Mouse (Mus musculus): ENCODE results near the gene Scrn3.
A peak's percentile ranks its signal among the peaks of the same experiment; 100 is the strongest.

Gene Scrn3

DNA sequence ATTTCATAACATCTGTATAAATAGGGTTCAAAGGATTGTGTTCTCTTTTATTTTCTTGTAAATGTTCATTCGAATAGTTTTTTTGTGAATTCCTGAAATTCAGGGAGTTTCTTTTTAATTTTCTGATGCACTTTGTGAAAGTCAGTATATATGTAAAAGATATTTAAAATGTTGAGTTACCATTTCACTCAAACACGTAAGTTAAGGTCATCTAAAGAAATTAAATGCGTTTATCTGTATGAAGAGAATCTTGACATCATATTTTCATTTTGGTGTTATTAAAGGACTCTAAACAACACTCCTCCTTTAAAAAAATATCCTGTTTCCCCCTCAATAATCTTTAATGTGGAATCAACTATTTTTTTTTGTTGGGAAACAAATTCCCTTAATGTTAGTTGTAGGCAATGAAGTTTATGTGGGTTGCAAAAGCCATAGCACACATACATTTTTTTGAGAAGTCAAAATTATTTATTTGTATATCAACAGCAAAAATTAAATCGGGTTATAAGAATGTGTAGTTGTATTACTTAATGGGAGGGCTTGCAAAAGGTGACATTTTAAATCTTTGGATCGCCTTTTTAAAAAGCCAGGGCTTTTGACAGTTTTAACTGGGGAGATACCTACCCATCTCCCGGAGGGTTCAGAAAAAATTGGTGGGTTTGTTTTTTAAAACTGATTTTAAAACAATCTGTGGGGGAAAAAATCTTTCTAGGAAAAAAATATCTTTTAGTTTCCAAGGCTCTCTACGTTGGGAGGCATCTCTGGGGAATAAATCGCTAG lies 37.0 kb upstream of the Scrn3 start:
- DNase-seq (ENCODE audit: low spot score), result no peak

DNA sequence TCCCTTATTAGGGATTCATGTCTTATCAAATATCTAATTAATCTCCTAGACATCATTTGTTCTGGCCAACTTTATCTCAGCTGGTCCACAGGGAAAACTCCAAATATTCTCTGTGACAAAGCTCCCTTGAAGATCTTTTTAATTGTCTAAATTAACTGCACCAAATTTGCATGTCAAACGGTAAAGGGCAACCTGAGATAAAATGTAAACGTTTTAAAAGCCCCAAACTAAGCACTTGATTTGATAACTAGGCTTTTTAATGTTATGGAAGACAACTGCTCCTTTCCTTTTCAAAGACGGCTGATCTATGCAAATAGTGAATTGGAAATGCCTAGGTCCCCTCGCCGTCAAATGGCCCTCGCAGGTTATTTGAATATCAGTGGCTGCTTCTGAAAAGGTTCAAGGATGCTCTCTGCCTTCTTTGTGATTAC lies 36.2 kb upstream of the Scrn3 start:
- DNase-seq (ENCODE audit: low spot score), result no peak

DNA sequence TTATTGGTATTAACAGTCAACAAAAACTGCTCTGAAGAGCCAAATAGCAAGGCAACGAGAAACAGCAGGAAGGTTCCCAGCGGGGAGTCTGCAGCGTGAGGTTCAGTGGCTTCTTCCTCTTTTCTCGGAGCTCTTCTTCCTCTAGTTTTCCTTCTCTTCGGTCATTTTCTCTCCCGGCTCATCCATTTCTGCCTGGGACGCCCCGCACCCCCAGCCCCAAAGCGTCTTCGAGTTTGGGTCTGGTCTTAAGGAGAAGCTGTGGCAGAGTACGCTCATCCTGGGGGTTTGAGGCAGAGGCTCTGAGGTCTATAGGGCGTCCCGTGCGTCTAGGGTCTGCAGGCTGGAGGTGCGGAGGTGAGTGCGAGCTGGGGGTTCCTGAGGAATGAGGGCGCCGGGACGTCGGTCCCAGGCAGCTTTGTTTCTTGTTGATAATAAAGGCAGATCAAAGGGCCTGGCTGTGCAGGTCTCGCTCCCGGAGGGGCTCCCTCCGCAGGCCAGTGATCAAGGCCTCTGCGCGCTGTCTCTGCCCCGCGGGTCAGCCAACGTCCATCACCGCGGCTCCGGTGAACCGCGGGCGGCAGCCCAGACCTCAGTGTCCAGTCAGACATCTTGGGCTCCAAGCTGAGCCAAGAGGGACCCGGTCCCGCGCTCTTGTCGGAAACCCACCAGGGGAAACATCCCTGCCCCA lies 35.2 kb upstream of the Scrn3 start:
- no peak for DNase-seq (ENCODE audit: low spot score)

DNA sequence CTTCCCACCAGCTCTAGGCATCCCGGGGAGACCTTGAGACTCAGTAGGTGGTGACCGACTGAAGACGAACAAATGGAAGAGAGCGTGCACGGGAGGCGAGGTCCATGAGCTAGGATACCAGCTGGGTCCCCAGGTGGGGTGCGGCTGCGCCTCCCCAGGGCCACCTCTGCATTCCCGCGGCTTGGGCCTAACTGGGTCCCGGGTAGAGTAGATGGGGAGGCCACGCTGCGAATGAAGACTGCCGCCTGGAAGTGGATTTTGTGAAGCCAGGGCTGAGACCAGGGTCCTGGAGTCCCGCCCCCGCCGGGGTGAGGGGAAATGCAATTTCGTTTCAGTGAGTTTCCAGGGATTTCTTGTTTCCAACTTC lies 34.7 kb upstream of the Scrn3 start:
- no peak for DNase-seq (ENCODE audit: low spot score)

DNA sequence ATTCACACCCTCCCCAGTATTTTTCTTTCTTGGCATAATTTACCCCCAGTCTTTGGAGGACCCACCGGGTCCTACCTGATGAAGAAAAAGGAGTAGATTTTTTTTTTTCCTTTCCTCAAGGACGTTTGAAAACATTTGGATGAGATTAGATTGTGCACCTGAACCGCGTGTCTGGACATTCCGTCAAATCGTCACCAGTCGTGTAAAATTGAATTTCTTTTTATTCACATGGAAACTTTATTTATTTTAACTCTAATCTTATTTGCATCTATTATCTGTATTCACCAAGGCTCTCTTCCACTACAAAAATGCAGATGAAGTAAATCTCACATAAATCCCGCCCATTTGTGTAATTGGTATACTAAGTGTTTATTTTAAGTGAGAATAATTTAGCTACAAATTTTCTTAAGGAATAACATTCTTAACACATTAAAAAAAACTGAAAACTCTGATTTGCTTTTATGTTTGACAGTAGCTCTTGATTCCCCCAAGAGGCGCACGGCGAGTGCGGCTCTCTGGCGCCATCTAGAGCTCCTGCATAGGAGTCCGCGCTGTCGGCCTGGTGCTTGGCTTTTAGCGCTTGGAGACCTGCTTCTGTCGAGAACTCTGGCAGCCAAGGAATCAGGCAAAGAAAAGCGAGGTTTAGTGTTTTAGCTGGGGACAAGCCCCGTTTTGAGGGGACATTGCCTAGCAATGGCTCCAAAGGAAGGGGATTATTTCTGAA lies 34.1 kb upstream of the Scrn3 start:
- DNase-seq (ENCODE audit: low spot score), result peak; percentile 84

DNA sequence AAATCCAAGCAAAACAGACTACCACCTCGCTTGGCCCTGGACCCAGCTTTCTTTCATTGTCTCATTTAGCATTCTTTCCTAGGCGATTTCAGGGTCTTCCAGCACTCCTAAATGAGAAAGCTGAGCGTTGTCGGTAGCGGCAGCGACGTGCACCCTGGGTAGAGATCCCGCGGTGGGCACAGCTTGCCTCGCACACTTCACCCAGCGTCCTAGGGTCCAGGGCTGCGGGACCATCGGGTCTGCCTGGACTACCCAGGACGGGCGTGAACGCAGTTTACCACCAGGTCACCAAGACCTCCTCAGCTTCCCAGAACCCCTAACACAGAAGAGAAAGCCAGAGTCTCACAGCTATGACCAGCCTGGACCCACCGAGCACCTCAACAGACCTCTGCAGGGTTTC lies 33.5 kb upstream of the Scrn3 start:
- no peak for DNase-seq (ENCODE audit: low spot score)

DNA sequence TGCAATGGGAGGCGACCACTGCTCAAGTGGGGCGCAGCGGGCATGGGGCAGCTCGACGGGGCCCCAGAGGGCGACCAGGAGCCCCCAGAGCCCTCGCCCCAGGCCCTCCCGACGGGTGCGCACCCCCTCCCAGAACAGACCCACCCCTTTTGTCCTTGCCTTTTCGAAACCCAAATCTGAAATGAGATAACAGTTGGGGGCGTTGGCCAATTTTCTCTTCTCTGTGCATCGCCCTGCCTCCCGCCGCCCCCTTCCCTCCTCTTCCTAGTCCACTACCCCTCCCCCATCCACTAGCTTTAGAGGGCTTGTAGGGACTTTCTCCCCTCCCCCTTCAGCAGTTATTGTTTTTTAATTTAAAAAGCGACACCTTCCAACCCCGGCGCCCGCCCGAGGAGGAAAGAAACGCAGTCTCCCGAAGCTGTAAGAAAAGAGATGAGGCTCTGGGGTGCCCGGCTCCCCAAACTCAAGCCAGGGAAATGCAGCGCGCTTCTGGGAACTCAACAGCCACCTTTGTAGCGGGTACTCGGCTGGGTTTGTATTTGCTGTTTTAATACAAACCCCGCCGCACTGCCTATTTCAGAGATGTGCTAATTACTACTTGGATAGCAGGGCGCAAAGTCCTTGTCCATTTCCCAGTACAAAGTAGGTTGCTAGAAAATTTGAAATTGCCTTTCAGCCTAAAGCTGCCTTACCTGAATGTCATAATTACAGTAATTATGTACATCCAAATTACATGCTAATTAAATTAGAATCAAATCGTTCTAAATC lies 32.9 kb upstream of the Scrn3 start:
- DNase-seq (ENCODE audit: low spot score), result no peak

DNA sequence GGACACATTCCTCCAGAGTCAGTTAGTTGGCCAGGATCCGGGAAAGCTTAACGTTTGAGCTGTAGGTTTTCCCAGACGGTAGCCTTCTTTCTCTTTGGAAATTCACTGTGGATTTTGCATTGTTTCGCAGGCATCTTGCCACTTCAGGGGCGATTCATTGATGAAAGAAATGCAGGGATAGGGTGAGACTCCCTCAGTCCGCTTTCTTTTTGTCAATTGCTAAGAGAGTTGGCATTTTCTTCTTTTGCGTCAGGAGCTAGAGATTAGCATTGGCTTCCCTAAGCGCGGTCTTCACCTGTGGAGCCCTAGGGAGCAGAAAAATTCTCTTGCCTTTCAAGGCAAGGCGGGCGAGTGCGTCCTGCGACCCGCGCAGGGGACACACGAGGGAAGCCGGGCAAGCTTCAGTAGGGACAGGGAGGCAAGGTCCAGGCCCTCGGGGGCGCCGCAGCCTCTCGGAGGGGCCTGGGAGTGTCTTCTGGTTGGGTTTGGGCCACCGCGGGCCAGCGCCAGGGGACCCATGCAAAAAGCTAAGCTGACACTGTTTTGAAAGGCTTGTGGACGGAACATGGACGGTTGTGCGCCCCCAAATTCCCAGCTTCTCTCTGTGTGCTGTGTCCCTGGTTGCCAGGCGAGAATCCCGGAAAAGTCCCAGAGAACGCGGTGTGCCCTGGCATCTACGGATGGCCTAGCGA lies 31.9 kb upstream of the Scrn3 start:
- no peak for DNase-seq (ENCODE audit: low spot score)

DNA sequence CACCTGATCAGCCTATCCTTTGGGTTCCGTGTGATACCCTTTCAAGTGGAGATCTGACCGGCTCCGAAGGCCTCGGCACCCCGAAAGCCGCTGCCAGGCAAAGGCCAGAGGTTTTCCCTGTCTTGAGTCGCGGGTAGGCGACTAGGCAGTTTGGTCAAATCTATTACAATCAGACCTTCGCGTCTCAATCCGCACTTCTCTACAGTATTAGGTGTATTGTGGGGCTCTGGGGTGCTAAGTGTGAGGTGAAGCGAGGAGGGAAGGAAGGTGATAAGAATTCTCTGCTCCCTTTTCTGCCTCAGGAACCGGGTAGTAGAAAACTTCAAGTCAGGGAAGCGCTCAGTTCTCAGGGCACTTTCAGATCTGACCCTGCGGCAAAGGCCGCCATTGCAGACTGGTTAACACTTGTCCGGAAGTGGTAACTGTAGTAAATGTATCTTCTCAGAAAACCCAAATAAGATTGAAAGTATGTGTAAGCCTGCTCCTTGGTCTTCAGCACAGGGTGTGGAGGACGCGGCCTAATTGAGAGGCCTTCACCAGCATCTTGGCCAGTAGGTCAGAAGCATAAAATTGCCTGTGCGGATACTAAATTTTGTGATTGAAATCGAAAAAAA lies 31.2 kb upstream of the Scrn3 start:
- no peak for DNase-seq (ENCODE audit: low spot score)

DNA sequence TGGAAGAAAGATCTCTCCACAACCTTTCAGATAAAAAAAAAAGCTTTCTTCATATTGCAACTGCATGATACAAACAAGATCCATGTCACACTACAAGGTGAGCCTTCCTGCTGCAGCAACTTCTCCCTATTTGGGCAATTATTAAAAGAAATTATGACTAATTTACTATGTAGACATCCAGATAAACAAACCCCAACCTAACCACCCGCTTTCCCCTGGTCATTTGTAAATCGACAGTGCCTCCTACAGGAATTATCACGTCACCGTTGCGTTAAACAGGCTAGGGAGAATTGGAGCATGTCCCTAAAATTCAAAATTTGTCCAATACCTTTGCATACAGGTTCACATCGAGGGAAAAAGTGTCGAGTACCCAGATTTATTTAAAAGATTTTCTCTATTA lies 30.7 kb upstream of the Scrn3 start:
- no peak for DNase-seq (ENCODE audit: low spot score)

DNA sequence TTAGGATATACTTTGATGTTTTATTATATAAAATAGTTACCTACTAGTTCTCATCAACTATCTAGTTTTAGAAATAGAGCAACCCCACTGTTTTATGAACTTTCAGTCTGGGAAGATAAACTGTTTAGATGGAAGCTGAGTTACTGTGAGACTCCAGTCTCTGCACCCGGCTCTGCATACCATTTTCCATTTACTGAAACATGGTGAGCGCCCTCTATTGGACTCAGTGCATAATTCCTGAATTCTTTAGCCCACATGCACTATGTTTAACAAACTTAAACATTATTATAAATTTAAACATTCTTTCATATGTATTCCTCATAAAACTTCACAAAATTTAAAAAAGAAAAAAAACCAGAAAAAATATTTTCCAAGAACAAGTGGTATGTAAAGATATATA lies 26.8 kb upstream of the Scrn3 start:
- no peak for DNase-seq (ENCODE audit: low spot score)

DNA sequence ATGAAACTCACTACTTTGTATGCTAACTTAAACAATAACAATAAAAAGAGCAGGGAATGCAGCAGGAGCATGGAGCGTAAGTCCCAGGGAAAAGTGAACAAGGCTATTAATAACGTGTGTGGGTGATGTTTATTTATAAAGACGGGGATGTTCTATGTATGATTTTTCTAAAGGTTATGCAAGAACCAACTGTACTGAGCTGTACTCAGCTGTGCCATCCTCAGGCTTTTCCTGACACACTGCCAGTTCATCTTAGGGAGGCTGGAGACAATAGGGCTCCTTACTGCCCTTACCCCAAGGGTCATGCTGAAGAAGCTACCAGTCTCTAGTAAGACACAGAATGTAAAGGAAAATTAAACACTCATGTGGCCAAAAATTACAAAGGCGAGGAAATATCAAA lies 21.3 kb upstream of the Scrn3 start:
- no peak for DNase-seq (ENCODE audit: low spot score)

DNA sequence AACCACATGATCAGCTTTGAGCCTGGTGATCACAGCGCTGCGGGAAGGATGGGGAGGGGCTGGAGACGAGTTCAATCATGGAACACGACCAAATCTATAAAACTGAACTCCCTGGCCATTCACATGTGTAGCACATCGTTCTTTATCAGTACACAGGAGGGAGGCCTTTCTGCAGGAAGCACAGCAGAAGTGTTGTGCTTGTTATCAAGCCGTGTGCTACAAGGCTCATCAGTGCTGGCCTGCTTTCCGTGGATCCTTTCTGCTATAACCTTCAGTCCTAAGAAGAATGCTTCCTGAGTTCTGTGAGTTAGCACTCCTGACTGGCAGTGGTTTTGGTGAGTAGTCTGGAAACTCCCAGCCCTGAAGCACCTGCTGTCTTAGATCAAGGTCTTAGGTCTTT lies 17.4 kb upstream of the Scrn3 start:
- DNase-seq (ENCODE audit: low spot score), result no peak

DNA sequence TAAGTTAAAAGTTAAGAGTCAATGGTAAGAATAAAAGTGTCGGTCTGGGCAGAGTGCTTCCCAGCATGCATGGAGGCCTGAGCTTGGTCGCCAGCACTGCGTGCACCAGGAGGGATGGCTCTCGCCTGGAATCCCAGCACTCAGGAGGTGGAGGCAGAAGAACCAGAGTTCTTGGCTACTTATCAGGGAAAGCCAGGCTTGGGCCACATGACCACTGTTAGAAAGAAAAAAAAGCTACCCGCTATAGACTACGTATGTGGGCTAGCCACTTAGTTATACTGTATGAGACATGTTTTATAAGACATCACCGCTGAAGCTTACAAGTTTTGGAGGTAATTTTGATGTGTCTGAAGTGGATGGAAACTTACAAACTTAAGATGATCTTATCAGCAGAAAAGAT lies 14.2 kb upstream of the Scrn3 start:
- no peak for DNase-seq (ENCODE audit: low spot score)

DNA sequence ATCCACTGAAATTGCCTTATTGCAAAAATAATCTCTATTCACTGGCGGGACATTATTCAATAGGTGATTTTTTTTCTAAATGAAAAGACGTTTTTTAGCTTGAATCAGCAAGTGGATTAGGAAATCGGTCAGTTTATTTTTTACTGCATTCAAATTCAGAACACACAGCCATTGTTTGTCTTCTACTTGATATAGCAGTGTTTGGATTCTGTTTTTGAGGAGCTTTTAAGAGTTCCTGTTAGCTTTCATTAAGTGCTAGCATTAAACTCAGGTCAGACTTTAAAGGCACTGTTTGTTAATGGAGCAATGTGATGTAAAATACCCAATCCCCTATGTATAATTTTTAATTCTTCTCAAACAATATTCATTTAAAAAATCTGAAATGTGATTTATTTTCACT lies 13.6 kb upstream of the Scrn3 start:
- no peak for DNase-seq (ENCODE audit: low spot score)

DNA sequence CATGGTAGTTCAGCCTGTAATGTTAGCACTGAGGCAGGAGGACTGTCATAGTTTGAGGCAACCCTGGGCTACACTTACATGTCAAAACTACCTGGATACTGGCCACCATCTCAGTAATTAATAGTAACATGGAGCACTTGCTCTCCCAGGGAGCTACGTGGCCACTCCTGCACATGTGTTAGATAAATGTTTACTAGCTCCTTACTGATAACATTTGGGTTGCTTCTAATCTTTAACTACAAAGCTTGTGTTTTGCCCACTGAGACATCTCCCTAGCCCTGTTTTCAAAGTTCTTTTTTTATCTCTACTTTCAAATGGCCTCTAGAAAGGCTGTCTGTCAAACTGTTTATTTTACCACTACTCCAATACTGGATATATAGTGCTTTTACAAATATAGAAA lies 10.4 kb upstream of the Scrn3 start:
- DNase-seq (ENCODE audit: low spot score), result no peak

DNA sequence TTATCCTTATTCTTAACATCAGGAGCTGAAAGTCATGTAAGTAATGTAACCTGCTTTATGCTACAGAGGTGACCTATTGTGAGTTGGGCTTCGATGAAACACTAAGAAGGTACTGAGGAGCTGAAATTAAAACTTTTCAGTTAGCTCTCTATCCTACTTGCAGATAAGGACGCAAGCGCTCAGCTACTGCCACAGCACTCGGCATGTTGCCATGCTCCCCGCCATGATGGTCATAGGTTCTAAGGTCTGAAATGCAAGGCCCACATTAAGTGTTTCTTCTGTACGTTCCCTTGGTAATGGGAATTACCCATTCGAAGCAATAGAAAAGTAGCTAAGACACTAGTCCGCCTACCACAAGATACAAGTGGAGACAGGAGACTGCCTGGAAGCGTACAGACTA lies 9.7 kb upstream of the Scrn3 start:
- DNase-seq (ENCODE audit: low spot score), result no peak

DNA sequence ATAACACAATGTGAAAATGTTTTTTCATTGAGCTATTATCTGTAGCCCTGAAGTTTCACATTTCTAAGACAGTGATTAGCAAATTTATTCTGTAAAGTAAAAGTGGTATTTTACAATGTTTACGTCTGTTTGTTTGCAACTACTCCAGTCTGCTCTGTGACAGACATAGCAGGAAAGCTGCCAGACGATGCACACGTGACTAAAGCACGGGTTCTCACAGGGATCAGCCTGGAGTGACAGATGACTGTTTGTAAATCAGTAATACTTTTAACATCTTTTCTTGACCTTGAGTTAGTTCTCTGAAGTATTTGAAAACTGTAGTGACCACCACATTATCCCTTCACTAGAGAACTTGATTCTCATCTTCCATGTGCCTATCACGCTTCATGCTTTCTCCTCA lies 7.9 kb upstream of the Scrn3 start:
- DNase-seq (ENCODE audit: low spot score), result no peak

DNA sequence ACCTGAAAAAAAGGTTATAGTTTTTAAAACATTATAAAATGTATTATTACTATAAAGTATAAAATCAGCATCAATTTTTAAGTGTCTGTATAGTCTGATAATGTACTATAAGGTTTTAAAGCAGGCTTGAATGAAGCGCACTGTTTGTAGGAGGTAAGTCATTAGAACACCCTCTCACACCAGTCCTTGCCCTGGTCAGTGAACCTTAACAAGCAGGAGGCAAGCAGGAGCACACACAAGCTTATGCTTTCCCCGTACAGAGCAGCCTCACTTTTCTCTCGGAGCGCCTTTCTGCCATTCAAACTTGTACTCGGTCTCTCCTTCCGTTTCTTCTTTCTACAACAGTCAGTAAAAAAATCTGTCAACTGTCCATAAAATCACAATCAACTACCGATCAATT lies 6.4 kb upstream of the Scrn3 start:
- no peak for DNase-seq (ENCODE audit: low spot score)

DNA sequence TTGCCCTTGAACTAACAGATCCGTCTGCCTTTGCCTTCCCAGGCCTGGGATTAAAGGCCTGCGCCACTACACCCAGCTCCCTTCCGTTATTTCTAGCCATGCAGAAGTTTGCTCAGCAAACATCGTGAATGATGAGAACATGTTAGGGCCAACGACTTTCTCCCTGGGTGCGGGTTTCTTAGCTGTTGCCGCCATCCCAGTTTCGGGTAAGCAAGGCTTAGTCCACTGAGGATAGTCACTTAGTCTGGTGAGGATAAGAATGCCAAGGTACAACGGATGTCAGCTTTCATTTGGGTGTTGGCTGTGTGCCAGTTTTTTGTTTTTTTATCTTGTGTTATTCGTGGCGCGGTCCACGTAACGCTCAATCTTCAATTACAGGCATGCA lies 708 bp downstream of the Scrn3 start:
- peak; percentile 42 for DNase-seq (ENCODE audit: low spot score)

DNA sequence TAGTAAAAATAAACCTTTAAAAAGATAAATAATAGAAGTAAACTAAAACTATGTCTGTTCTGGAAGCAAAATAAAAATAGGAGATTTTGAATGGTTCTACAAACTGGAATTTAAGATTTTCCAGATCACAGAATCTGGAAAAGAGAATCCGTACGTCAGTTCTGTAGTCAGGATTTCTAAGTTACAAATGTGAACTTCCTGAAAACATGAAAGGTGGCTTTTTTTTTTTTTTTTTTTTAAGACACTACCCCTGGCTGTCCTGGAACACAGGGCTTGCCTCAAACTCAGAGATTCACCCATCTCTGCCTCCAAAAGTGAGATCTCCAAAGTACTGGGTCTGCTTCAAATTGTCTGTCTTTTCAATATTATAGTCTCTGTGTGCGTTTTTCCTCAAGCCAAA lies 1.9 kb downstream of the Scrn3 start:
- no peak for DNase-seq (ENCODE audit: low spot score)

DNA sequence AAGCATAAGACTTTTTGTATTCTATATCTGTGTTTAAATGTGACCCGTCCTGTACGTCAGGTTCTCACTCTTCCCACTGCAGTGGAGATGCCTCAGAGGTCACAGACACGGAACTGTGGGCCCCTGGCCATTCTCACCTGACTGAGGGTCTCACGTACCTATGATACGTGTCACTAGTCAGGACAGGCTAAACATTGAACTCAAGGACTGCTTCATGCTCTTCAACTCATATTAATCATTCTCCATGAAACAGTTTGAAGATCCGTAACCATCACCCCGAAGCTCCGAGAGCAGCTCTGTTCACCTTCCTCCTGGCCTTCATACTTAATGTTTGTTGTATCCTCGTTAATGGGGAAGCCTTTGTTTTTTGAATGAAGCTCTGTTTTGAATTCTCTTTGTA lies 5.0 kb downstream of the Scrn3 start:
- DNase-seq (ENCODE audit: low spot score), result no peak

All from ovary, postnatal 14 days (tissue).